Mouse (Mus musculus) liver, adult 2 months (tissue): ENCODE measurements around the gene Soga3.

Source experiments
- CTCF ChIP-seq: fragments of 200-500 bp; IDR thresholded peaks from 2 replicates; pipeline ENCODE4 v1.5.1; 2011; ENCODE audit warnings: low read depth, low read length, control low read depth
- POLR2A ChIP-seq: fragments of 200-500 bp; IDR thresholded peaks from 2 replicates; pipeline ENCODE4 v1.6.1; 2011; ENCODE audit warnings: low read length, control low read depth; ENCODE audit not compliant: insufficient read depth; ENCODE audit errors: extremely low read depth

DNA sequence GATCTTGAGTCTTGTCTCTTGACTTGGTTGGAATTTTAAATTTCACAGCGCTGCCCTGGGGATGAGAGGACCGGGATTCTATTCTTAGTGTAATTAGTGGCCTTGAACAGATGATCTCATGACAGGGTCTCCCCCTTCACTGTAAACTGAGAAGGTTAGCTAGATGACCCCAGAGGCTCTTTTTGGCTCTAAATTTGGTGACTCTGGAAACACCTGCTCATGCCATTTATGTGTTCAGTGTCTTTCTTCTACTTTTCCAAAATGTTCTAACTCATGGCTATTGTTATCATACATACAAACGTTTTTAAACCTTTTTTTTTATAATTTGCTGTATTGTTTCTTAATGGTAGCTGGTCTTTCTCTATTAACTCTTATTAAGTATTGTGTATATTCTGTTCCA is 65.1 kb downstream of the Soga3 start:
- TF ChIP-seq POLR2A (no peak), CTCF (no peak)
